Comparison of ENCODE assay signal across 8 mouse cellular contexts in genomic region chr9:102722071-102722561, GRCm38 (mm10). TPM values are rescaled to one million over a fixed set of nuclear protein-coding genes. Genes with fewer than 3 reads are reported as not detected.
A peak's percentile ranks its signal among the peaks of the same experiment; 100 is the strongest.
DNase-seq lines count a peak whose midpoint lies in the region; ATAC-seq and TF ChIP-seq lines count a peak whose summit lies in the region.

No protein-coding gene starts in this region.

- H3K4me1 ChIP-seq in forebrain, embryonic 16.5 days (replicated peaks; ENCODE audit: control insufficient read depth, insufficient read depth, low read length), result peaks cover 72% of the 10 kb centered on the region
- H3K4me1 ChIP-seq in cerebellum, adult 2 months (ENCODE audit: control insufficient read depth, insufficient read depth, low read length), result peaks cover 32% of the 10 kb centered on the region

- H3K36me3 ChIP-seq in forebrain, embryonic 16.5 days (ENCODE audit: control insufficient read depth, insufficient read depth), result peaks cover 22% of the 10 kb centered on the region

- DNase-seq in adrenal gland, postnatal 14 days, result peak; percentile 25
- DNase-seq in kidney, adult 11 months, result peak; percentile 55
- DNase-seq in lung, postnatal 10 days, result peak; percentile 71
- DNase-seq in layer of hippocampus, postnatal 25 days (ENCODE audit: extremely low spot score in 1 of 2, low spot score in 1 of 2), result no peak
- DNase-seq in urinary bladder, postnatal 36 days (ENCODE audit: low spot score in 2 of 2), result no peak
- DNase-seq in cerebellum, adult 2 months, result no peak
- DNase-seq in layer of hippocampus, adult 9-10 months (ENCODE audit: low spot score), result no peak

- no peaks in the 10 kb centered on the region for H3K9me3 ChIP-seq in forebrain, embryonic 16.5 days (ENCODE audit: control insufficient read depth, low read length)

- no peak for ATAC-seq in forebrain, embryonic 16.5 days

- H3K9ac ChIP-seq in forebrain, embryonic 16.5 days (replicated peaks; ENCODE audit: low read depth, low read length), result peak overlapping the region; percentile 99

- H3K27me3 ChIP-seq in forebrain, embryonic 16.5 days (replicated peaks; ENCODE audit: control insufficient read depth, insufficient read depth, low read length), result no peaks in the 10 kb centered on the region
- no peaks in the 10 kb centered on the region for H3K27me3 ChIP-seq in cerebellum, adult 2 months (ENCODE audit: control insufficient read depth, insufficient read depth, low read length)

- WGBS in forebrain, embryonic 16.5 days, result 24% methylated on average over 9 of the region's 9 CpGs
- 72% methylated on average over 9 of the region's 9 CpGs for WGBS in cerebellum, adult 2 months

- H3K4me2 ChIP-seq in forebrain, embryonic 16.5 days (ENCODE audit: low read length), result peak overlapping the region; percentile 75

- peak overlapping the region; percentile 83 for H3K4me3 ChIP-seq in forebrain, embryonic 16.5 days (replicated peaks; ENCODE audit: low read length)
- H3K4me3 ChIP-seq in cerebellum, adult 2 months (replicated peaks; ENCODE audit: insufficient read depth, low read depth, low read length), result no peak overlapping the region

- TF ChIP-seq CTCF in cerebellum, adult 2 months (IDR thresholded peaks at IDR 0.05; ENCODE audit: borderline replicate concordance, insufficient read depth, low read depth, low read length), result no peak

- peak overlapping the region; percentile 19; the same call in 1 of the 2 replicates for H3K27ac ChIP-seq in forebrain, embryonic 16.5 days (ENCODE audit: low read length)
- no peak overlapping the region for H3K27ac ChIP-seq in cerebellum, adult 2 months (ENCODE audit: insufficient read depth, low read length)

- TF ChIP-seq POLR2A in cerebellum, adult 2 months (IDR thresholded peaks at IDR 0.05; ENCODE audit: borderline replicate concordance, insufficient read depth, low read length), result no peak

RNA-seq across cellular contexts. Expression of gene Amotl2, which starts 5.6 kb away (rescaled TPM):
- 160 and 219 TPM in 2 replicates for total RNA-seq in adrenal gland, postnatal 14 days (2021)
- 53.4 and 62.5 TPM in 2 replicates for polyA plus RNA-seq in forebrain, embryonic 16.5 days (2015; fragmentation: Nextera tagmentation; extraction: Ambion mirVana)
- total RNA-seq in layer of hippocampus, postnatal 25 days (2021), result 10 to 100 TPM; 19.1 to 24.1 TPM
- 23.1 and 24.4 TPM in 2 replicates for polyA plus RNA-seq in cerebellum, adult 2 months (2012; rRNA removed)

Comparison
In these comparisons a context has a peak if more than half of its experiments do, and no peak if none do; other contexts are left out.
1. DNase-seq: peak in adrenal gland, postnatal 14 days (single experiment), kidney, adult 11 months (single experiment) and lung, postnatal 10 days (single experiment); none in layer of hippocampus, postnatal 25 days (0 of 2), urinary bladder, postnatal 36 days (0 of 2), cerebellum, adult 2 months (0 of 2) and layer of hippocampus, adult 9-10 months (single experiment).